Mouse (Mus musculus): ENCODE measurements around the gene Sdhb. TPM values are rescaled to one million over a fixed set of nuclear protein-coding genes. Genes with fewer than 3 reads are reported as not detected.

Gene Sdhb
- total and polyA plus RNA-seq, 3 experiments, result 292 to 414 (median 342) TPM

DNA sequence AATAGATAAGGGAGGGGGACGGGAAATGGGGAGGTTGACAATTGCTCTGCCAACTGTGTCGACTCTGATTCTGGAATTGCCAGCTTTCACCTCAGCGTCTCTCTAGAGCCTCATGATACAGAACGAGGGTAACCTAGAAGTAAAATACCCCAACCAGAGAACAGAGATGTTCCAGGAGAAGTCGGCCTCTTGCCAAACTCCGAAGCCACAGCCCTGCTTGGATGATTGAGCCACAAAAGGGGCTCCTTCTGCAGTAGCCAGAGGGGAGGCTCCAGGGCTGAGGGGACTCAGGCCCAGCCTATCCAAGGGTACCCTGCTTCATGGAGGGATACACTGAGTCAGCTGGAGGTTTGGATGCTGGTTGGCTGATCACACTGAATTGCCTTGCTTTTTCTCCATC, 2.7 kb upstream of the Sdhb start:
- Histone ChIP-seq H3K9ac (ENCODE audit: control insufficient read depth, low read depth, low read length, poor library complexity, severe bottlenecking) (no peak overlapping the region), H3K9me3 (replicated peaks; ENCODE audit: insufficient read depth, low read length) (no peaks in the 10 kb centered on the region), H3K4me1 (ENCODE audit: control insufficient read depth in 1 of 2, insufficient read depth in 2 of 2, low read length in 2 of 2) (peaks cover 5 to 18% of the 10 kb centered on the region in 2 experiments), H3K36me3 (ENCODE audit: control insufficient read depth in 1 of 2, insufficient read depth in 2 of 2, low read length in 2 of 2) (peaks cover 0 to 9% of the 10 kb centered on the region in 2 experiments; a peak in 2 of 4 replicates), H3K27ac (ENCODE audit: control insufficient read depth, low read depth, low read length) (no peak overlapping the region), H3K4me3 (ENCODE audit: control insufficient read depth in 1 of 2, insufficient read depth in 1 of 2, low read depth in 2 of 2, low read length in 2 of 2) (no peak overlapping the region), H3K79me2 (ENCODE audit: control insufficient read depth, insufficient read depth, low read length, poor library complexity) (peaks cover 17% of the 10 kb centered on the region), H3K27me3 (ENCODE audit: control insufficient read depth in 1 of 2, insufficient read depth in 2 of 2, low read length in 2 of 2) (no peaks in the 10 kb centered on the region; a peak in 1 of 4 replicates)
- no peak for DNase-seq (ENCODE audit: low read depth, low spot score)
- TF ChIP-seq SIN3A (IDR thresholded peaks at IDR 0.05; ENCODE audit: low read length), result no peak

DNA sequence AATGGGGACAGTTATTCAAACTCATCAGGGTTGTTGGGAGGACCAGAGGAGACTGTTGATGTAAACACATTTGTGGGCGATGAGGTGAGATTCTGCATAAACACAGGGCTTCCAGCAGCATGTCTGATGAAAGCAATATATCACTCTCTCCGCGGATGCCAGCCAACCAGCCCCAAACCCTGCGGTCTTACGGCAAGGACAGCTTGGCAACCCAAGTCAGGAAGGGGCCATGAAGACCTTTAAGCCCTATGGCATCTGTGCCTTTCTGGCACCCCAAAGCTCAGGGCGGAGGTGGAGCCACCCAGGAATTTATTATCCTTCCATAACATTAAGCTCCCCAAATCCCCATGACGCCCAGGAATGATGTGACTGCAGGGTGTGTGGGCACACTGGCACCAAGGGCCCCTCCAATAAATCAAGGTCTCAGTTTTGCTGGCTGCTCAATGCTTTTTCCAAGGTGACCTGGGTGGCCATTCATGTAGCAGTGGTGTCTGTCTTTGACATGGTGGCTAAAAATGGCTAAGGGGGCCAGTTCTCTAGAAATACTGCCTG, 1.8 kb upstream of the Sdhb start:
- peaks cover 0 to 15% of the 10 kb centered on the region in 2 experiments; a peak in 2 of 4 replicates for H3K36me3 ChIP-seq (ENCODE audit: control insufficient read depth in 1 of 2, insufficient read depth in 2 of 2, low read length in 2 of 2)
- H3K27ac ChIP-seq (ENCODE audit: control insufficient read depth, low read depth, low read length), result no peak overlapping the region
- no peak for TF ChIP-seq TAL1 (IDR thresholded peaks at IDR 0.05; ENCODE audit: low read length)
- no peak for TF ChIP-seq ZC3H11A (IDR thresholded peaks at IDR 0.05; ENCODE audit: low read depth, low read length)
- no peak for TF ChIP-seq EP300 (IDR thresholded peaks at IDR 0.05; ENCODE audit: low read depth in 1 of 2, low read length in 2 of 2)
- TF ChIP-seq NRF1 (IDR thresholded peaks at IDR 0.05; ENCODE audit: insufficient read depth, low read depth, low read length, poor library complexity, severe bottlenecking), result no peak
- TF ChIP-seq SMC3 (IDR thresholded peaks at IDR 0.05; ENCODE audit: low read depth, low read length), result no peak
- no peak for TF ChIP-seq TBP (IDR thresholded peaks at IDR 0.05; ENCODE audit: low read depth, low read length)
- no peak for TF ChIP-seq POLR2AphosphoS2 (IDR thresholded peaks at IDR 0.05; ENCODE audit: low read length)
- TF ChIP-seq ZNF384 (IDR thresholded peaks at IDR 0.05; ENCODE audit: low read depth, low read length), result no peak
- no peak for TF ChIP-seq USF1 (IDR thresholded peaks at IDR 0.05; ENCODE audit: low read depth, low read length)
- no peak for TF ChIP-seq NELFE (IDR thresholded peaks at IDR 0.05; ENCODE audit: low read depth, low read length)
- no peak for TF ChIP-seq MAFK (IDR thresholded peaks at IDR 0.05; ENCODE audit: borderline replicate concordance, low read depth, low read length)
- no peak for TF ChIP-seq ELF1 (IDR thresholded peaks at IDR 0.05; ENCODE audit: low read depth, low read length)
- TF ChIP-seq MYC (IDR thresholded peaks at IDR 0.05; ENCODE audit: low read depth, low read length), result no peak
- no peak for TF ChIP-seq ETS1 (IDR thresholded peaks at IDR 0.05; ENCODE audit: low read depth, low read length)
- TF ChIP-seq JUND (IDR thresholded peaks at IDR 0.05; ENCODE audit: low read depth, low read length), result no peak
- TF ChIP-seq MYB (IDR thresholded peaks at IDR 0.05; ENCODE audit: low read depth, low read length), result no peak
- no peak for TF ChIP-seq BHLHE40 (IDR thresholded peaks at IDR 0.05; ENCODE audit: borderline replicate concordance, low read depth, low read length)
- no peak for TF ChIP-seq CHD1 (IDR thresholded peaks at IDR 0.05; ENCODE audit: low read depth, low read length)
- TF ChIP-seq UBTF (IDR thresholded peaks at IDR 0.05; ENCODE audit: borderline replicate concordance, insufficient read depth, low read depth, low read length), result no peak
- TF ChIP-seq MAZ (IDR thresholded peaks at IDR 0.05; ENCODE audit: low read depth, low read length), result no peak
- no peaks in the 10 kb centered on the region; a peak in 1 of 4 replicates for H3K27me3 ChIP-seq (ENCODE audit: control insufficient read depth in 1 of 2, insufficient read depth in 2 of 2, low read length in 2 of 2)
- H3K9me3 ChIP-seq (replicated peaks; ENCODE audit: insufficient read depth, low read length), result no peaks in the 10 kb centered on the region
- peaks cover 17% of the 10 kb centered on the region for H3K79me2 ChIP-seq (ENCODE audit: control insufficient read depth, insufficient read depth, low read length, poor library complexity)
- H3K4me3 ChIP-seq (ENCODE audit: control insufficient read depth in 1 of 2, insufficient read depth in 1 of 2, low read depth in 2 of 2, low read length in 2 of 2), result no peak overlapping the region
- H3K4me1 ChIP-seq (ENCODE audit: control insufficient read depth in 1 of 2, insufficient read depth in 2 of 2, low read length in 2 of 2), result peaks cover 7 to 25% of the 10 kb centered on the region in 2 experiments
- DNase-seq (ENCODE audit: low read depth, low spot score), result no peak
- H3K9ac ChIP-seq (ENCODE audit: control insufficient read depth, low read depth, low read length, poor library complexity, severe bottlenecking), result no peak overlapping the region
